17 mouse cellular contexts compared by ENCODE assay signal in genomic region chr17:57234254-57234928, GRCm38 (mm10). TPM values are rescaled to one million over a fixed set of nuclear protein-coding genes. Genes with fewer than 3 reads are reported as not detected.
A peak's percentile ranks its signal among the peaks of the same experiment; 100 is the strongest.
DNase-seq lines count a peak whose midpoint lies in the region; ATAC-seq lines count a peak whose summit lies in the region.
"Had no signal": no experiment of that assay in that cellular context is flagged by ENCODE, and none has a peak within 500 bp of the region (broad histone marks: within the 10 kb centered on the region; RNA-seq: fewer than 3 reads in every experiment).

No protein-coding gene starts in this region.

- no peak overlapping the region for H3K9ac ChIP-seq in liver, embryonic 12.5 days

- ATAC-seq in liver, embryonic 12.5 days = no peak
- ATAC-seq: activated CD4-positive, CD25-positive, alpha-beta regulatory T cell, adult 4 months; CD4-positive, CD25-positive, alpha-beta regulatory T cell, adult 4 months; lung, postnatal 0 days had no signal

- 80% methylated on average over 12 of the region's 12 CpGs for WGBS in liver, embryonic 12.5 days (ENCODE audit: insufficient replicate concordance)

- peaks cover 28% of the 10 kb centered on the region for H3K4me1 ChIP-seq in liver, embryonic 12.5 days

- peak; percentile 4 for DNase-seq in ovary, postnatal 36 days (ENCODE audit: low spot score)
- DNase-seq in ovary, adult 18-20 months (ENCODE audit: low spot score) = no peak
- DNase-seq in kidney, adult 9 months = peak; percentile 73
- DNase-seq in adrenal gland, postnatal 4 days (ENCODE audit: low spot score in 2 of 2) = no peak
- DNase-seq in right cerebral cortex, postnatal 36 days (ENCODE audit: low spot score in 2 of 2) = no peak
- no peak for DNase-seq in cerebellum, adult 8-10 months
- DNase-seq: cerebellum, adult 9-11 months; heart, adult 2 months; right cerebral cortex, postnatal 14 days; thymus, postnatal 14 days had no signal

- peaks cover 45% of the 10 kb centered on the region for H3K36me3 ChIP-seq in liver, embryonic 12.5 days

- H3K4me2 ChIP-seq in liver, embryonic 12.5 days = peak overlapping the region; percentile 42

- no peaks in the 10 kb centered on the region for H3K27me3 ChIP-seq in liver, embryonic 12.5 days (replicated peaks)

- H3K9me3 ChIP-seq in liver, embryonic 12.5 days (replicated peaks) = no peaks in the 10 kb centered on the region
- H3K9me3 ChIP-seq: embryonic facial prominence, embryonic 10.5 days had no signal

- peak overlapping the region; percentile 62 for H3K27ac ChIP-seq in liver, embryonic 12.5 days
- H3K27ac ChIP-seq: embryonic facial prominence, embryonic 10.5 days; heart, adult 2 months had no signal

- H3K4me3 ChIP-seq in liver, embryonic 12.5 days = peak overlapping the region; percentile 34
- H3K4me3 ChIP-seq: embryonic facial prominence, embryonic 10.5 days; heart, adult 2 months; myocyte had no signal

RNA-seq across cellular contexts. Expression of gene C3, which starts 6.5 kb away (rescaled TPM):
- polyA plus RNA-seq in liver, embryonic 12.5 days (2016; fragmentation: Nextera tagmentation; extraction: Ambion mirVana) = 95.1 and 100 TPM in 2 replicates
- total RNA-seq in adrenal gland, postnatal 4 days (2021) = 100 to 1,000 TPM in 1 of 2 experiments, 10 to 100 TPM in 1; 60.7 to 452 TPM

RNA-seq across cellular contexts. Expression of gene Gpr108, which starts 13.9 kb away (rescaled TPM):
- 18.2 and 18.4 TPM in 2 replicates for polyA plus RNA-seq in liver, embryonic 12.5 days (2016; fragmentation: Nextera tagmentation; extraction: Ambion mirVana)
- 10 to 100 TPM; 50.3 to 52.5 TPM for total RNA-seq in adrenal gland, postnatal 4 days (2021)

RNA-seq across cellular contexts. Expression of gene Trip10, which starts 14.9 kb away (rescaled TPM):
- 14.7 and 15.3 TPM in 2 replicates for polyA plus RNA-seq in liver, embryonic 12.5 days (2016; fragmentation: Nextera tagmentation; extraction: Ambion mirVana)
- 10 to 100 TPM; 52.1 to 58.4 TPM for total RNA-seq in adrenal gland, postnatal 4 days (2021)

RNA-seq across cellular contexts. Expression of gene Tnfsf14, which starts 40.4 kb away (rescaled TPM):
- polyA plus RNA-seq in liver, embryonic 12.5 days (2016; fragmentation: Nextera tagmentation; extraction: Ambion mirVana) = 1.6 and 1.7 TPM in 2 replicates
- under 1 TPM in 1 of 2 experiments, not detected in 1; 0.28 TPM for total RNA-seq in adrenal gland, postnatal 4 days (2021)
- polyA plus RNA-seq: embryonic facial prominence, embryonic 10.5 days; heart, postnatal 0 days; myocyte had no signal

RNA-seq across cellular contexts. Expression of gene Vav1, which starts 44.5 kb away (rescaled TPM):
- 14.2 and 14.3 TPM in 2 replicates for polyA plus RNA-seq in liver, embryonic 12.5 days (2016; fragmentation: Nextera tagmentation; extraction: Ambion mirVana)
- 1 to 10 TPM; 2.7 to 3.3 TPM for total RNA-seq in adrenal gland, postnatal 4 days (2021)
- polyA plus RNA-seq: myocyte had no signal

Comparison
In these comparisons a context has a peak if more than half of its experiments do, and no peak if none do; other contexts are left out.
1. DNase-seq: peak in ovary, postnatal 36 days (single experiment) and kidney, adult 9 months (single experiment); none in ovary, adult 18-20 months (single experiment), adrenal gland, postnatal 4 days (0 of 2), right cerebral cortex, postnatal 36 days (0 of 2) and cerebellum, adult 8-10 months (single experiment).